Mouse (Mus musculus) liver, adult 2 months (tissue): ENCODE results near the gene Nucks1. TPM values are rescaled to one million over a fixed set of nuclear protein-coding genes. Genes with fewer than 3 reads are reported as not detected.

Experiments
- DNase-seq: peaks from one replicate; pipeline ENCODE4 v3.0.0-alpha.2; 2011; ENCODE audit warnings: low read depth, low spot score; ENCODE audit errors: extremely low read depth
- H3K27ac ChIP-seq: fragments of 200-500 bp; replicated peaks from 2 replicates; pipeline ENCODE4 v1.5.1; 2012; ENCODE audit warnings: low read depth, mild to moderate bottlenecking, control low read depth, inconsistent platforms, low read length; ENCODE audit not compliant: insufficient read depth
- H3K27me3 ChIP-seq: fragments of 200-500 bp; 2 replicates; pipeline ENCODE4 v1.6.1; 2012; ENCODE audit warnings: mild to moderate bottlenecking, moderate library complexity, low read length, inconsistent platforms; ENCODE audit not compliant: control insufficient read depth, insufficient read depth
- H3K36me3 ChIP-seq: fragments of 200-500 bp; 2 replicates; pipeline ENCODE4 v1.6.1; 2012; ENCODE audit warnings: low read length, inconsistent platforms; ENCODE audit not compliant: control insufficient read depth, insufficient read depth
- H3K4me1 ChIP-seq: fragments of 200-500 bp; 2 replicates; pipeline ENCODE4 v1.6.1; 2011; ENCODE audit warnings: low read length; ENCODE audit not compliant: control insufficient read depth, insufficient read depth
- H3K4me3 ChIP-seq: fragments of 200-500 bp; 2 replicates; pipeline ENCODE4 v1.5.1; 2011; ENCODE audit warnings: low read depth, mild to moderate bottlenecking, control low read depth, low read length, moderate library complexity; ENCODE audit not compliant: insufficient read depth
- H3K79me2 ChIP-seq: fragments of 200-500 bp; 2 replicates; pipeline ENCODE4 v1.6.1; 2012; ENCODE audit warnings: inconsistent platforms, mild to moderate bottlenecking, low read length, moderate library complexity; ENCODE audit not compliant: control insufficient read depth, insufficient read depth
- H3K9ac ChIP-seq: fragments of 200-500 bp; 2 replicates; pipeline ENCODE4 v1.6.1; 2012; ENCODE audit warnings: low read depth, mild to moderate bottlenecking, control low read depth, inconsistent platforms, low read length
- CTCF ChIP-seq: fragments of 200-500 bp; IDR thresholded peaks from 2 replicates; pipeline ENCODE4 v1.5.1; 2011; ENCODE audit warnings: low read depth, low read length, control low read depth
- POLR2A ChIP-seq: fragments of 200-500 bp; IDR thresholded peaks from 2 replicates; pipeline ENCODE4 v1.6.1; 2011; ENCODE audit warnings: low read length, control low read depth; ENCODE audit not compliant: insufficient read depth; ENCODE audit errors: extremely low read depth
- WGBS: fragments of 180-500 bp; shearing (Covaris S2); methylation state at CpG from one replicate; pipeline ENCODE4 v1.1.7; 2018; 5-methylcytosine and 5-hydroxymethylcytosine counted together
- polyA plus RNA-seq: library from polyadenylated mRNA; depleted of rRNA; stranded (reverse); fragments of >200 nt; gene quantifications from 2 replicates; pipeline ENCODE4 v1.2.3, GENCODE M21; 2012; rRNA removed
- total RNA-seq: library from RNA; depleted of rRNA; stranded (reverse); fragments of >200 nt; gene quantifications from 2 replicates; pipeline ENCODE4 v1.2.3, GENCODE M21; 2014; rRNA removed

Gene Nucks1
- total and polyA plus RNA-seq, 2 experiments = 5.1 to 52.5 TPM

DNA sequence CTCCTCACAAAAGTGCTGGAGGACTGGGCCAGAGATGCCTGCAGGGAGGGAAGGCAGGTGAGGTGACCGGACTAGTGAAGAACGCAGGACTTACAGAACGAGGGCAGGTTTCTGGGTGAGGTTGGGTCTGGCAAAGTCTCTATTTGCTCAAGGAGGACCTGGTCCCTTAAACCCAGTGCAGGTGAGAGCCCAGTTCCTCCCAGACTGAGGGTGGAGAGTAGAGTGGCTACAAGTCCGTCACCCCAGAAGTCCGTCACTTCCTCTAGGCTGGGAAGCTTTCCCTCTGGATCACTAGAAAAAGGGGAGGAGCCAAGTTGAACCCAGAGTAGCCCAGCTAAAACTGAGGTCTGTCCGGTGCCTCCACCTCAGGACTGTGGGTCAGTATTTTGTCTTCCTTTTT lies 63.7 kb downstream of the Nucks1 start:
- Histone ChIP-seq H3K36me3 (no peaks in the 10 kb centered on the region; the same call in 1 of the 2 replicates), H3K79me2 (peaks cover 47% of the 10 kb centered on the region; the same call in 1 of the 2 replicates), H3K27ac (peak overlapping the region; percentile 99), H3K9ac (peak overlapping the region; percentile 33), H3K4me1 (peaks cover 40% of the 10 kb centered on the region), H3K27me3 (no peaks in the 10 kb centered on the region), H3K4me3 (peak overlapping the region; percentile 15; the same call in 1 of the 2 replicates)
- 18% methylated on average over 6 of the region's 6 CpGs for WGBS
- TF ChIP-seq CTCF = no peak
- no peak for TF ChIP-seq POLR2A
- peak; percentile 81 for DNase-seq

DNA sequence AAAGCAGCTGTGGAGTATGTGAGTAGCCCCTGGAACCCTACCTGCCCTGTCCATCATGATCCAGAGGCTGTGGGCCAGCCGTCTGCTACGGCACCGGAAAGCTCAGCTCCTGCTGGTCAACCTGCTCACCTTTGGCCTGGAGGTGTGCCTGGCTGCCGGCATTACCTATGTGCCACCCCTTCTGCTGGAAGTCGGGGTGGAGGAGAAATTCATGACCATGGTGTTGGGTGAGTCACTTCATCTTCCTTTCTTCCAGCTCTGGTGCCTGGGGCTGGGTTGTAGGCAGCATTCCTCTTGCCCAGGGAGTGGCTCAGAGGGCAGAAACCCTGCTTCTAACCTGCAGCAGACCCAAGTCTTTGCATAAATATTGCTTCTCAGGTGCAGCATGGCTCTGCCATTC lies 66.6 kb downstream of the Nucks1 start:
- no peak for TF ChIP-seq POLR2A
- no peak for TF ChIP-seq CTCF
- Histone ChIP-seq H3K27ac (0 out of 2 replicates have a peak overlapping the region, but pooled peaks have one; percentile 9), H3K27me3 (no peaks in the 10 kb centered on the region), H3K4me1 (peaks cover 38% of the 10 kb centered on the region), H3K79me2 (peaks cover 31% of the 10 kb centered on the region; the same call in 1 of the 2 replicates), H3K36me3 (no peaks in the 10 kb centered on the region; the same call in 1 of the 2 replicates), H3K4me3 (peak overlapping the region; percentile 28; the same call in 1 of the 2 replicates), H3K9ac (0 out of 2 replicates have a peak overlapping the region, but pooled peaks have one; percentile 19)
- no peak for DNase-seq
- 72% methylated on average over 5 of the region's 5 CpGs for WGBS

DNA sequence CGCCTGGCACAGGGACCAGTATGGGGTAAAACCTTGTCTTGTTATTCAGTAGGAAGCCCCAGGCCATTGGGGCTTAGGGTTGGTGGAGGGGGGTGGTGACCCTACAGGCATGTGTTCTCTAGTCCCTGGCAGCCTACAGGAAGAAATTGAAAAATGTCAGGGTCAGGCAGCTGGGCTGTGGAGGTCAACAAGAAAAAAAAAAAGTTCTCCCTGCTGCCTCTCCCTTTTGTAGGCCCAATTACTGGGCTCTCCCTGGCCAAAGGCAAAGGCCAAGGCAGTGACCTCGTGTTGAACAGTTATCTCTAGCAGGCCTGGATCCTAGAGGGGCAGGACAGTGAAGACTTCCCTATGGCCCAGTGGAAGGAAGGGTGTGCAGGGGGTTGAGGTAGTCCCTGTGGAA lies 70.1 kb downstream of the Nucks1 start:
- no peak overlapping the region for H3K4me3 ChIP-seq
- H3K9ac ChIP-seq = no peak overlapping the region

DNA sequence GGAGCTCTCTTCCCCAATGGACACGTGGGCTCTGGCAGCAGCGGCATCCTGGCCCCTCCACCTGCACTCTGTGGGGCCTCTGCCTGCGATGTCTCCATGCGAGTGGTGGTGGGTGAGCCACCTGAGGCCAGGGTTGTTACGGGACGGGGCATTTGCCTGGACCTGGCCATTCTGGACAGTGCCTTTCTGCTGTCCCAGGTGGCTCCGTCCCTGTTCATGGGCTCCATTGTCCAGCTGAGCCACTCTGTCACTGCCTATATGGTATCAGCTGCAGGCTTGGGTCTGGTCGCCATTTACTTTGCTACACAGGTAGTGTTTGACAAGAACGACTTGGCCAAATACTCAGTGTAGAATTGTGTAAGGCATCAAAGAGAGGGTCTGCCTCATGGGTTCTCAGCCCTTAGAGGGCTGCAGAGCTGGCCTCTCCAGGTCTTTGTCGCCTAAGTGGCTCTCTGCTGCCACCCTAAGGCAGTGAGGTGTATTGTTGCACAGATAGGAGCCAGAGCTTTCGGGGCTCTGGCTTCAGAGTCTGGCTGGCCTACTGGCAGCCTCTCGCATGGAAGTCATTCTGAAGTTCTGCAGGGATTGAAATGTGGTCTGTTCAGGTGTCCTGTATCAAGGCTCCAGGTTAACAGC lies 71.2 kb downstream of the Nucks1 start:
- DNase-seq = peak; percentile 53
- WGBS = 51% methylated on average over 12 of the region's 12 CpGs
- Histone ChIP-seq H3K27me3 (no peaks in the 10 kb centered on the region), H3K36me3 (peaks cover 2% of the 10 kb centered on the region; the same call in 1 of the 2 replicates), H3K79me2 (0 out of 2 replicates have a peak, but pooled peaks cover 4% of the 10 kb centered on the region), H3K4me3 (no peak overlapping the region), H3K27ac (no peak overlapping the region), H3K9ac (no peak overlapping the region), H3K4me1 (peaks cover 15% of the 10 kb centered on the region)
- TF ChIP-seq POLR2A = no peak
- peak; percentile 93 for TF ChIP-seq CTCF

More for the DNA sequence above, 70.1 kb downstream of the Nucks1 start:
- Histone ChIP-seq H3K27ac (peak overlapping the region; percentile 19), H3K36me3 (no peaks in the 10 kb centered on the region; the same call in 1 of the 2 replicates), H3K27me3 (no peaks in the 10 kb centered on the region), H3K79me2 (peaks cover 4% of the 10 kb centered on the region; the same call in 1 of the 2 replicates), H3K4me1 (peaks cover 15% of the 10 kb centered on the region)
- TF ChIP-seq CTCF (no peak), POLR2A (no peak)
- WGBS = 11% methylated on average over 2 of the region's 2 CpGs
- DNase-seq = peak; percentile 77

DNA sequence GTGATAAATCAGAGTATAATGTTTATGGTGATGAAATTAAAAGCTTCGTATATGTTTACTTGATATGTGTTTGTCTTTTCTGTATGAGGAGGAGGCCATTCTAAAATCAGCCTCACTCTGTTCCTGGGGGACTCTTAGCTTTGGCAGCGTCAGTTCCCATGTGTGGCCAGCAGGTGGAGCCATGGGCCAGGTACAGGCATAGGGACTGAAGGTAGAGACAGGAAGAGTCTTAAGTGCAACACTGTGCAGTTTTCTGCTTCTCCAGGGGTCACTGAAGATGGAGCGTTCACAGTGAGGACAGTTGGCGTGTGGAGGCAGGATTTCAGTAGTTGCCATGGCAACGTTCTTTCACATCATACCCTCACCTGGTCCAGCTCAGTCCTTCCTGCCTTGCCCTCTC lies 72.6 kb downstream of the Nucks1 start:
- Histone ChIP-seq H3K9ac (no peak overlapping the region), H3K4me3 (no peak overlapping the region), H3K36me3 (peaks cover 2% of the 10 kb centered on the region; the same call in 1 of the 2 replicates), H3K27ac (no peak overlapping the region), H3K79me2 (no peaks in the 10 kb centered on the region), H3K27me3 (no peaks in the 10 kb centered on the region), H3K4me1 (peaks cover 13% of the 10 kb centered on the region; the same call in 1 of the 2 replicates)
- TF ChIP-seq POLR2A = no peak
- TF ChIP-seq CTCF = peak; percentile 99
- DNase-seq = peak; percentile 50
- 23% methylated on average over 5 of the region's 5 CpGs for WGBS

DNA sequence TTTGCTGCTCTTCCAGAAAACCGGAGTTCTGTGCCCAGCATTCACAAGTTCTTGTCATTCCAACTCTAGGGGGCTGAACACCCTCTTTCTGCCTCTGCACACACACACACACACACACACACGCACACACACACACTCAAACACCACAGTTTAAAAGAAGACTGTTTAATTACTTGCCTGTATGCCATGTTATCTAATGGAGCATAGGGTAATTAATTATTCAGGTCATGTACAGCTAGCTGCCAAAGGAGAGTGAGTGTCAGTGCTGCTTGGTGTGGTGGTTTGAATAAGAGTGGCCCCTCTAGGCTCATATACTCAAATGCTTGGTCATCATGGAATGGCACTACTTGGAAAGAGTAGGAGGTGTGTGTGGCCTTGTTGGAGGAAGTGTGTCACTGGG lies 73.5 kb downstream of the Nucks1 start:
- H3K4me1 ChIP-seq = peaks cover 10% of the 10 kb centered on the region; the same call in 1 of the 2 replicates
- H3K27ac ChIP-seq = no peak overlapping the region
- H3K36me3 ChIP-seq = peaks cover 2% of the 10 kb centered on the region; the same call in 1 of the 2 replicates
- H3K27me3 ChIP-seq = no peaks in the 10 kb centered on the region
- H3K4me3 ChIP-seq = no peak overlapping the region
- no peak overlapping the region for H3K9ac ChIP-seq
- no peaks in the 10 kb centered on the region for H3K79me2 ChIP-seq
- no peak for DNase-seq
- TF ChIP-seq CTCF (no peak), POLR2A (no peak)
- 88% methylated on average over 2 of the region's 2 CpGs for WGBS

Other genes starting within 250 kb of the Nucks1 start
- 0.83 and 0.87 TPM in 2 replicates for gene Rab7b, start 221.8 kb upstream of the Nucks1 start, total RNA-seq
- 0.29 and 0.45 TPM in 2 replicates for gene Rab7b, start 221.8 kb upstream of the Nucks1 start, polyA plus RNA-seq
- gene Slc26a9, start 166.5 kb upstream of the Nucks1 start, total RNA-seq = under 0.01 TPM in 1 of 2 replicates, not detected in the other
- not detected in 2 replicates for gene Slc26a9, start 166.5 kb upstream of the Nucks1 start, polyA plus RNA-seq
- 35.5 and 40.5 TPM in 2 replicates for gene Pm20d1, start 113.2 kb upstream of the Nucks1 start, total RNA-seq
- gene Pm20d1, start 113.2 kb upstream of the Nucks1 start, polyA plus RNA-seq = 62.0 and 78.1 TPM in 2 replicates
- gene Slc41a1, start 83.0 kb upstream of the Nucks1 start, total RNA-seq = 1.3 and 1.5 TPM in 2 replicates
- 3.0 and 5.8 TPM in 2 replicates for gene Slc41a1, start 83.0 kb upstream of the Nucks1 start, polyA plus RNA-seq
- 16.8 and 18.2 TPM in 2 replicates for gene Rab29, start 43.3 kb upstream of the Nucks1 start, total RNA-seq
- 20.2 and 20.7 TPM in 2 replicates for gene Rab29, start 43.3 kb upstream of the Nucks1 start, polyA plus RNA-seq
- 10.0 and 10.3 TPM in 2 replicates for gene Slc45a3, start 52.4 kb downstream of the Nucks1 start, total RNA-seq
- 28.0 and 39.8 TPM in 2 replicates for gene Slc45a3, start 52.4 kb downstream of the Nucks1 start, polyA plus RNA-seq
- 39.4 and 42.1 TPM in 2 replicates for gene Elk4, start 97.1 kb downstream of the Nucks1 start, total RNA-seq
- 17.2 and 23.3 TPM in 2 replicates for gene Elk4, start 97.1 kb downstream of the Nucks1 start, polyA plus RNA-seq
- gene Mfsd4a, start 157.5 kb downstream of the Nucks1 start, total RNA-seq = 0.09 and 0.13 TPM in 2 replicates
- 0.12 and 0.21 TPM in 2 replicates for gene Mfsd4a, start 157.5 kb downstream of the Nucks1 start, polyA plus RNA-seq
- 4.7 and 5.3 TPM in 2 replicates for gene Cdk18, start 229.2 kb downstream of the Nucks1 start, total RNA-seq
- 29.2 and 33.2 TPM in 2 replicates for gene Cdk18, start 229.2 kb downstream of the Nucks1 start, polyA plus RNA-seq